Mouse (Mus musculus) cortical plate, adult 2 months (tissue): ENCODE data around the gene Slc5a8.

Experiments
- CTCF ChIP-seq: fragments of 200-500 bp; IDR thresholded peaks from 2 replicates; pipeline ENCODE4 v1.5.1; 2011; ENCODE audit warnings: mild to moderate bottlenecking, control low read depth, low read length; ENCODE audit not compliant: insufficient read depth; ENCODE audit errors: extremely low read depth
- POLR2A ChIP-seq: fragments of 200-500 bp; IDR thresholded peaks from 2 replicates; pipeline ENCODE4 v1.6.1; 2011; ENCODE audit warnings: mild to moderate bottlenecking, low read length, control low read depth; ENCODE audit not compliant: insufficient read depth; ENCODE audit errors: extremely low read depth

DNA sequence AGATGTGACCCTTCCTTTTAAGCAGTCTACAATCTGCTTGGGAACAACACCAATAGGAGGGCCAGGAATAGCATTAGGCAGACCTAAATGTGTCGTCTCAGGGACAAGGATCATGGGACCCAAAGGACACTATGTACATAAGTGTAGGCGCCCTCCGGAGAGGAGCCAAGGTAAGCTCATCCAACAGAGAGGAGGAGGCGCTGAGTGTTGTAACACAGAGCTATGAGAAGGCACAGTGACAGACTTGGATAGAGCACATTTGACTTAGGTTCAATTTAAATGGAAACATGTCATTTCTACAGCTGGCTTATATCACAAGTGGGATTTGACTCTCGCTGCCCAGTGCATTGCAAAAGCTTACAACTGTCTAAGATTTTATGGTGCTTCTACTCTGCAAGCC is 82.8 kb downstream of the Slc5a8 start:
- no peak for TF ChIP-seq CTCF
- TF ChIP-seq POLR2A, result no peak
